ENCODE assay signal across 10 mouse cellular contexts in genomic region chr4:114504227-114505041, GRCm38 (mm10).
DNase-seq lines count a peak whose midpoint lies in the region; ATAC-seq and TF ChIP-seq lines count a peak whose summit lies in the region.
"Had no signal": no experiment of that assay in that cellular context is flagged by ENCODE, and none has a peak within 500 bp of the region (broad histone marks: within the 10 kb centered on the region; RNA-seq: fewer than 3 reads in every experiment).

No protein-coding gene starts in this region.

- no peaks in the 10 kb centered on the region for H3K4me1 ChIP-seq in embryonic facial prominence, embryonic 14.5 days (ENCODE audit: control insufficient read depth, insufficient read depth, low read length)
- H3K4me1 ChIP-seq in kidney, embryonic 16.5 days (ENCODE audit: insufficient read depth, low read length), result peaks cover 16% of the 10 kb centered on the region

- no peak for TF ChIP-seq CTCF in gastrocnemius, adult 2 months (IDR thresholded peaks at IDR 0.05)

- H3K27me3 ChIP-seq in embryonic facial prominence, embryonic 14.5 days (replicated peaks; ENCODE audit: control insufficient read depth, insufficient read depth, low read length), result no peaks in the 10 kb centered on the region
- H3K27me3 ChIP-seq in kidney, embryonic 16.5 days (ENCODE audit: insufficient read depth, low read length), result no peaks in the 10 kb centered on the region

- no peaks in the 10 kb centered on the region for H3K36me3 ChIP-seq in embryonic facial prominence, embryonic 14.5 days (ENCODE audit: control insufficient read depth, insufficient read depth, low read length)
- H3K36me3 ChIP-seq in kidney, embryonic 16.5 days (ENCODE audit: insufficient read depth, low read length), result no peaks in the 10 kb centered on the region

- H3K4me3 ChIP-seq in embryonic facial prominence, embryonic 14.5 days (ENCODE audit: low read depth, low read length), result no peak overlapping the region
- H3K4me3 ChIP-seq in kidney, embryonic 16.5 days (ENCODE audit: low read length), result no peak overlapping the region
- no peak overlapping the region for H3K4me3 ChIP-seq in gastrocnemius, adult 2 months

- H3K9me3 ChIP-seq in embryonic facial prominence, embryonic 14.5 days (ENCODE audit: control insufficient read depth, low read length), result no peaks in the 10 kb centered on the region
- H3K9me3 ChIP-seq in kidney, embryonic 16.5 days (ENCODE audit: low read length), result no peaks in the 10 kb centered on the region

- H3K9ac ChIP-seq in embryonic facial prominence, embryonic 14.5 days (ENCODE audit: low read depth, low read length), result no peak overlapping the region
- no peak overlapping the region for H3K9ac ChIP-seq in kidney, embryonic 16.5 days (replicated peaks; ENCODE audit: low read length)

- H3K4me2 ChIP-seq in embryonic facial prominence, embryonic 14.5 days (ENCODE audit: low read depth, low read length), result no peak overlapping the region
- no peak overlapping the region for H3K4me2 ChIP-seq in kidney, embryonic 16.5 days (replicated peaks; ENCODE audit: low read depth, low read length)

- intact Hi-C loops in left cerebral cortex, postnatal 4 days (cut with DNase I), result no loop called here
- intact Hi-C loops in left cerebral cortex, postnatal 25 days (cut with DNase I), result no loop called here
- intact Hi-C loops in gastrocnemius, adult 2 months (cut with DNase I), result no loop called here
- intact Hi-C loops in left cerebral cortex, postnatal 14 days (cut with DNase I), result no loop called here

- no peak overlapping the region for H3K27ac ChIP-seq in embryonic facial prominence, embryonic 14.5 days (replicated peaks; ENCODE audit: low read depth, low read length)
- no peak overlapping the region for H3K27ac ChIP-seq in kidney, embryonic 16.5 days (ENCODE audit: low read length)
- H3K27ac ChIP-seq in gastrocnemius, adult 2 months, result no peak overlapping the region

- 54% methylated on average over 11 of the region's 11 CpGs for WGBS in embryonic facial prominence, embryonic 14.5 days
- 74% methylated on average over 11 of the region's 11 CpGs for WGBS in kidney, embryonic 16.5 days

- ATAC-seq in embryonic facial prominence, embryonic 14.5 days (ENCODE audit: low read depth), result no peak
- peak; percentile 66; the same call in 1 of the 2 replicates for ATAC-seq in kidney, embryonic 16.5 days (ENCODE audit: low FRiP score, low TSS enrichment)

- DNase-seq in cerebellum, adult 9-11 months, result peak; percentile 6
- no peak for DNase-seq in cerebellum, adult 11-12 months
- peak; percentile 47 for DNase-seq in left cerebral cortex, postnatal 4 days
- no peak for DNase-seq in left cerebral cortex, postnatal 25 days (ENCODE audit: low spot score in 2 of 2)
- DNase-seq in embryonic facial prominence, embryonic 14.5 days (ENCODE audit: low spot score), result peak; percentile 22
- no peak for DNase-seq in gastrocnemius, adult 2 months
- no peak for DNase-seq in left cerebral cortex, postnatal 14 days (ENCODE audit: low spot score in 2 of 2)
- DNase-seq: embryo, embryonic 11 days; thymus, adult 18-20 months had no signal

Comparison
In these comparisons a context has a peak if more than half of its experiments do, and no peak if none do; other contexts are left out.
1. DNase-seq: peak in cerebellum, adult 9-11 months (single experiment), left cerebral cortex, postnatal 4 days (single experiment) and embryonic facial prominence, embryonic 14.5 days (single experiment); none in cerebellum, adult 11-12 months (single experiment), left cerebral cortex, postnatal 25 days (0 of 2), gastrocnemius, adult 2 months (single experiment) and left cerebral cortex, postnatal 14 days (0 of 2).